Mouse (Mus musculus): Measurements from ENCODE around the gene Slamf8. TPM values are rescaled to one million over a fixed set of nuclear protein-coding genes. Genes with fewer than 3 reads are reported as not detected.

Gene Slamf8
- total and polyA plus RNA-seq, 2 experiments from 2014 or later: 0.08 TPM; not detected in 1

GRCm38 (mm10) chr1:172551009-172551408 is 39.4 kb downstream of the Slamf8 start:
- ATAC-seq: no peak

GRCm38 (mm10) chr1:172550551-172550951 is 39.8 kb downstream of the Slamf8 start:
- peak; percentile 94 for ATAC-seq
- no peak for TF ChIP-seq CTCF (IDR thresholded peaks at IDR 0.05; ENCODE audit: low read depth)
- H3K27ac ChIP-seq (ENCODE audit: low read depth, low read length): 0 out of 2 replicates have a peak overlapping the region, but pooled peaks have one; percentile 35

More at GRCm38 (mm10) chr1:172551009-172551408, 39.4 kb downstream of the Slamf8 start:
- no peak overlapping the region for H3K27ac ChIP-seq (ENCODE audit: low read depth, low read length)
- H3K27me3 ChIP-seq (ENCODE audit: insufficient read depth, low read length): no peaks in the 10 kb centered on the region
- peaks cover 9% of the 10 kb centered on the region; the same call in 1 of the 2 replicates for H3K4me1 ChIP-seq (ENCODE audit: insufficient read depth)
- H3K36me3 ChIP-seq (ENCODE audit: insufficient read depth): no peaks in the 10 kb centered on the region
- H3K4me3 ChIP-seq (ENCODE audit: low read depth, low read length): peak overlapping the region; percentile 40
- peak overlapping the region; percentile 65 for H3K4me2 ChIP-seq (ENCODE audit: low read depth)
- 36% methylated on average over 7 of the region's 7 CpGs for WGBS
- H3K9ac ChIP-seq: peak overlapping the region; percentile 51
- H3K9me3 ChIP-seq (ENCODE audit: low read length): no peaks in the 10 kb centered on the region
- no peak for TF ChIP-seq CTCF (IDR thresholded peaks at IDR 0.05; ENCODE audit: low read depth)
- no peak for DNase-seq

GRCm38 (mm10) chr1:172549717-172550116 is 40.7 kb downstream of the Slamf8 start:
- H3K36me3 ChIP-seq (ENCODE audit: insufficient read depth): no peaks in the 10 kb centered on the region
- H3K9ac ChIP-seq: peak overlapping the region; percentile 51
- no peak overlapping the region for H3K27ac ChIP-seq (ENCODE audit: low read depth, low read length)
- H3K4me2 ChIP-seq (ENCODE audit: low read depth): peak overlapping the region; percentile 65
- 4% methylated on average over 8 of the region's 8 CpGs for WGBS
- no peak for TF ChIP-seq CTCF (IDR thresholded peaks at IDR 0.05; ENCODE audit: low read depth)
- H3K4me1 ChIP-seq (ENCODE audit: insufficient read depth): peaks cover 9% of the 10 kb centered on the region; the same call in 1 of the 2 replicates
- no peaks in the 10 kb centered on the region for H3K27me3 ChIP-seq (ENCODE audit: insufficient read depth, low read length)
- ATAC-seq (no peak), DNase-seq (no peak)
- no peaks in the 10 kb centered on the region for H3K9me3 ChIP-seq (ENCODE audit: low read length)
- H3K4me3 ChIP-seq (ENCODE audit: low read depth, low read length): peak overlapping the region; percentile 40

More at GRCm38 (mm10) chr1:172550551-172550951, 39.8 kb downstream of the Slamf8 start:
- H3K27me3 ChIP-seq (ENCODE audit: insufficient read depth, low read length): no peaks in the 10 kb centered on the region
- peak; percentile 69 for DNase-seq
- H3K4me3 ChIP-seq (ENCODE audit: low read depth, low read length): peak overlapping the region; percentile 40
- peak overlapping the region; percentile 51 for H3K9ac ChIP-seq
- 2% methylated on average over 8 of the region's 8 CpGs for WGBS
- H3K4me2 ChIP-seq (ENCODE audit: low read depth): peak overlapping the region; percentile 65
- peaks cover 9% of the 10 kb centered on the region; the same call in 1 of the 2 replicates for H3K4me1 ChIP-seq (ENCODE audit: insufficient read depth)
- no peaks in the 10 kb centered on the region for H3K36me3 ChIP-seq (ENCODE audit: insufficient read depth)
- H3K9me3 ChIP-seq (ENCODE audit: low read length): no peaks in the 10 kb centered on the region

- H3K27ac ChIP-seq (ENCODE audit: low read depth, low read length): no peak overlapping the region
- H3K9ac ChIP-seq: no peak overlapping the region
- no peak overlapping the region for H3K4me3 ChIP-seq (ENCODE audit: low read depth, low read length)
- H3K9me3 ChIP-seq (ENCODE audit: low read length): no peaks in the 10 kb centered on the region
- ATAC-seq: no peak
- peaks cover 9% of the 10 kb centered on the region; the same call in 1 of the 2 replicates for H3K4me1 ChIP-seq (ENCODE audit: insufficient read depth)
- H3K36me3 ChIP-seq (ENCODE audit: insufficient read depth): no peaks in the 10 kb centered on the region
- 11% methylated on average over 2 of the region's 2 CpGs for WGBS
- TF ChIP-seq CTCF (IDR thresholded peaks at IDR 0.05; ENCODE audit: low read depth): no peak
- H3K27me3 ChIP-seq (ENCODE audit: insufficient read depth, low read length): no peaks in the 10 kb centered on the region
- peak overlapping the region; percentile 65 for H3K4me2 ChIP-seq (ENCODE audit: low read depth)
- no peak for DNase-seq
Observed at GRCm38 (mm10) chr1:172549314-172549713, 41.1 kb downstream of the Slamf8 start.

GRCm38 (mm10) chr1:172548501-172548900 is 41.9 kb downstream of the Slamf8 start:
- no peak for DNase-seq
- H3K9ac ChIP-seq: no peak overlapping the region
- H3K4me1 ChIP-seq (ENCODE audit: insufficient read depth): peaks cover 9% of the 10 kb centered on the region; the same call in 1 of the 2 replicates
- no peaks in the 10 kb centered on the region for H3K27me3 ChIP-seq (ENCODE audit: insufficient read depth, low read length)
- H3K4me2 ChIP-seq (ENCODE audit: low read depth): no peak overlapping the region
- no peak for ATAC-seq
- H3K9me3 ChIP-seq (ENCODE audit: low read length): no peaks in the 10 kb centered on the region
- 65% methylated on average over 7 of the region's 7 CpGs for WGBS
- H3K4me3 ChIP-seq (ENCODE audit: low read depth, low read length): no peak overlapping the region
- no peak overlapping the region for H3K27ac ChIP-seq (ENCODE audit: low read depth, low read length)
- no peak for TF ChIP-seq CTCF (IDR thresholded peaks at IDR 0.05; ENCODE audit: low read depth)
- no peaks in the 10 kb centered on the region for H3K36me3 ChIP-seq (ENCODE audit: insufficient read depth)

- TF ChIP-seq CTCF (IDR thresholded peaks at IDR 0.05; ENCODE audit: low read depth): no peak
- DNase-seq: no peak
- no peaks in the 10 kb centered on the region for H3K36me3 ChIP-seq (ENCODE audit: insufficient read depth)
Observed at GRCm38 (mm10) chr1:172546062-172546461, 44.3 kb downstream of the Slamf8 start.

GRCm38 (mm10) chr1:172540283-172540820 is 50.0 kb downstream of the Slamf8 start:
- DNase-seq (peak; percentile 37), ATAC-seq (peak; percentile 43)
- Histone ChIP-seq H3K9ac (peak overlapping the region; percentile 14; the same call in 1 of the 2 replicates), H3K27ac (ENCODE audit: low read depth, low read length) (0 out of 2 replicates have a peak overlapping the region, but pooled peaks have one; percentile 15), H3K4me1 (ENCODE audit: insufficient read depth) (no peaks in the 10 kb centered on the region), H3K4me2 (ENCODE audit: low read depth) (no peak overlapping the region), H3K36me3 (ENCODE audit: insufficient read depth) (no peaks in the 10 kb centered on the region), H3K4me3 (ENCODE audit: low read depth, low read length) (no peak overlapping the region), H3K9me3 (ENCODE audit: low read length) (no peaks in the 10 kb centered on the region), H3K27me3 (ENCODE audit: insufficient read depth, low read length) (no peaks in the 10 kb centered on the region)
- no peak for TF ChIP-seq CTCF (IDR thresholded peaks at IDR 0.05; ENCODE audit: low read depth)
- WGBS: 36% methylated on average over 11 of the region's 11 CpGs

More at GRCm38 (mm10) chr1:172546062-172546461, 44.3 kb downstream of the Slamf8 start:
- no peak for ATAC-seq
- H3K4me3 ChIP-seq (ENCODE audit: low read depth, low read length): no peak overlapping the region
- H3K27me3 ChIP-seq (ENCODE audit: insufficient read depth, low read length): no peaks in the 10 kb centered on the region
- 93% methylated on average over 4 of the region's 4 CpGs for WGBS
- H3K4me2 ChIP-seq (ENCODE audit: low read depth): no peak overlapping the region
- H3K4me1 ChIP-seq (ENCODE audit: insufficient read depth): peaks cover 7% of the 10 kb centered on the region; the same call in 1 of the 2 replicates
- no peak overlapping the region for H3K9ac ChIP-seq
- H3K27ac ChIP-seq (ENCODE audit: low read depth, low read length): no peak overlapping the region
- H3K9me3 ChIP-seq (ENCODE audit: low read length): no peaks in the 10 kb centered on the region

All from forebrain, postnatal 0 days (tissue).